Mouse (Mus musculus): ENCODE results near the gene Stk16.

DNA sequence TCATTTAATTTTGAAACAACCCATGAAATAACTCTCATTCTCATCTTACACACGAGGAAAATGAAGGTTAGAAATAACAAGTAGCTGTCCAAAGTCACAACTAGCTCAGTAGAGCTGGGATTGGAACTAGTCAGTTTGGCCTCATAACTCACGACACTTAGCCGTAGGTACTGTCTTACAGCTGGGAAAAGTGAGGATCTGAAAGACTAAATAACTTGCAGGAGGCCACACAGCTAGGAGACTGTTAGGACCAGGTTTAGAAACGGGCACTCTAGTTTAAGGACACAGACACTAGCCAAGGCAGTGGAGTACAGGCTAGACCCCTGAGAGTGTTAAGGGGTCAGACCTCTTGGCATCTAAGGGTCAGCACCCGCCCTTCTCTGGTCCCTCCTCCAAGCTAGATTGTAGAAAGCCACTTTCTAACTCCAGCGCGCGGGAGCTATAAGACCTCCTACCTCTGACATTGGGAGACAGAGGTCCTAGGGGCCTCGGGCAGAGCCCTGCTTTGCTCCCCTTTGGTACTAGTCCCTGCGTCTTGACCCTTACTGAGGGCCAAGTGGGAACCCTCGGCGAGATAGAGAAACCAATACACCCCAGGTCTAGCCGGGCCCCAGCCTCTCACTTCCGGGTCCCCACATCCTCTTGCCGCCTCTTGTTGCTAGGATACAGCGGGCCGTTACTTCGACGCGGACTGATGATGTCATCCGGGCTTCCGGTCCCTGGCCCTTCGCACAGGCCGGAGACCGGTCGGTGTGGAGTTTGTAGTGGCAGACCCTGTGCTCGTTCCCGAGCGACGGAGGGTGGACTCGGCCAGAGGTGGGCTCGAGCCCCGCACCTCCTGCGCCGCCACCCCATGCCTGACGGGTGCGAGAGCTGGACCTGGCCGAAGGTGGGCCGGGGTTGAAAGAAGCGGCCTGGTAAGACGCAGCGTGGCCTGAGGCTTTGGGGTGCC is at the start of gene Stk16, which contains the start of gene Glb1l:
- TF ChIP-seq TAL1 (IDR thresholded peaks at IDR 0.05; ENCODE audit: low read length) (no peak), GATA1 (IDR thresholded peaks at IDR 0.05; ENCODE audit: low read length) (no peak)
